ENCODE assay signal across 24 mouse cellular contexts in genomic region chr6:49716945-49717344, GRCm38 (mm10).
DNase-seq lines count a peak whose midpoint lies in the region; ATAC-seq lines count a peak whose summit lies in the region.
"Had no signal": no experiment of that assay in that cellular context is flagged by ENCODE, and none has a peak within 500 bp of the region (broad histone marks: within the 10 kb centered on the region; RNA-seq: fewer than 3 reads in every experiment).

No protein-coding gene starts in this region.

- no peaks in the 10 kb centered on the region for H3K9me3 ChIP-seq in hindbrain, embryonic 12.5 days (replicated peaks)
- no peaks in the 10 kb centered on the region for H3K9me3 ChIP-seq in hindbrain, embryonic 11.5 days (ENCODE audit: control insufficient read depth, low read length)
- no peaks in the 10 kb centered on the region for H3K9me3 ChIP-seq in neural tube, embryonic 13.5 days
- no peaks in the 10 kb centered on the region for H3K9me3 ChIP-seq in hindbrain, embryonic 15.5 days
- H3K9me3 ChIP-seq: embryonic facial prominence, embryonic 15.5 days; G1E; kidney, embryonic 15.5 days had no signal

- WGBS in hindbrain, embryonic 12.5 days: 21% methylated on average over 1 of the region's 1 CpGs
- WGBS in hindbrain, embryonic 11.5 days: 38% methylated on average over 1 of the region's 1 CpGs
- 0% methylated on average over 1 of the region's 1 CpGs for WGBS in neural tube, embryonic 13.5 days
- WGBS in hindbrain, embryonic 15.5 days: 0% methylated on average over 1 of the region's 1 CpGs

- H3K4me3 ChIP-seq in hindbrain, embryonic 12.5 days: no peak overlapping the region
- H3K4me3 ChIP-seq in hindbrain, embryonic 11.5 days (ENCODE audit: low read depth, low read length): no peak overlapping the region
- no peak overlapping the region for H3K4me3 ChIP-seq in neural tube, embryonic 13.5 days
- H3K4me3 ChIP-seq in hindbrain, embryonic 15.5 days: no peak overlapping the region
- H3K4me3 ChIP-seq: embryonic facial prominence, embryonic 15.5 days; kidney, embryonic 15.5 days had no signal

- H3K4me1 ChIP-seq in hindbrain, embryonic 12.5 days: 0 out of 2 replicates have a peak, but pooled peaks cover 5% of the 10 kb centered on the region
- no peaks in the 10 kb centered on the region for H3K4me1 ChIP-seq in hindbrain, embryonic 11.5 days (replicated peaks; ENCODE audit: control insufficient read depth, insufficient read depth, low read length)
- peaks cover 14% of the 10 kb centered on the region for H3K4me1 ChIP-seq in neural tube, embryonic 13.5 days (replicated peaks)
- no peaks in the 10 kb centered on the region; the same call in 1 of the 2 replicates for H3K4me1 ChIP-seq in hindbrain, embryonic 15.5 days (replicated peaks)
- H3K4me1 ChIP-seq: embryonic facial prominence, embryonic 15.5 days had no signal

- H3K27me3 ChIP-seq in hindbrain, embryonic 12.5 days: no peaks in the 10 kb centered on the region
- no peaks in the 10 kb centered on the region for H3K27me3 ChIP-seq in hindbrain, embryonic 11.5 days (ENCODE audit: control insufficient read depth, insufficient read depth, low read length)
- no peaks in the 10 kb centered on the region for H3K27me3 ChIP-seq in neural tube, embryonic 13.5 days
- no peaks in the 10 kb centered on the region for H3K27me3 ChIP-seq in hindbrain, embryonic 15.5 days
- H3K27me3 ChIP-seq: CH12.LX; embryonic facial prominence, embryonic 15.5 days; kidney, embryonic 15.5 days had no signal

- peak overlapping the region; percentile 2; the same call in 1 of the 2 replicates for H3K27ac ChIP-seq in hindbrain, embryonic 12.5 days
- no peak overlapping the region for H3K27ac ChIP-seq in hindbrain, embryonic 11.5 days (ENCODE audit: low read depth, low read length)
- peak overlapping the region; percentile 71 for H3K27ac ChIP-seq in neural tube, embryonic 13.5 days (replicated peaks)
- peak overlapping the region; percentile 36; the same call in 1 of the 2 replicates for H3K27ac ChIP-seq in hindbrain, embryonic 15.5 days (replicated peaks)
- H3K27ac ChIP-seq: embryonic facial prominence, embryonic 15.5 days; kidney, embryonic 15.5 days; macrophage had no signal

- ATAC-seq in hindbrain, embryonic 12.5 days (ENCODE audit: low FRiP score): no peak
- ATAC-seq in hindbrain, embryonic 11.5 days (ENCODE audit: low FRiP score): no peak
- peak; percentile 78 for ATAC-seq in neural tube, embryonic 13.5 days (ENCODE audit: low read depth)
- peak; percentile 15; the same call in 1 of the 2 replicates for ATAC-seq in hindbrain, embryonic 15.5 days (ENCODE audit: low FRiP score, low read depth)
- ATAC-seq: liver, postnatal 0 days; lung, postnatal 0 days; midbrain, embryonic 16.5 days had no signal

- no peak overlapping the region for H3K4me2 ChIP-seq in hindbrain, embryonic 12.5 days (replicated peaks)
- no peak overlapping the region for H3K4me2 ChIP-seq in hindbrain, embryonic 11.5 days (replicated peaks; ENCODE audit: low read depth, low read length)
- H3K4me2 ChIP-seq in neural tube, embryonic 13.5 days: no peak overlapping the region
- H3K4me2 ChIP-seq in hindbrain, embryonic 15.5 days: no peak overlapping the region
- H3K4me2 ChIP-seq: embryonic facial prominence, embryonic 15.5 days; kidney, embryonic 15.5 days; liver, embryonic 11.5 days had no signal

- DNase-seq in hindbrain, embryonic 11.5 days (ENCODE audit: low spot score): no peak
- no peak for DNase-seq in neural tube, embryonic 10.5 days (ENCODE audit: extremely low spot score, low spot score)
- DNase-seq in kidney, postnatal 14 days: no peak
- DNase-seq in thymus, postnatal 0 days (ENCODE audit: low spot score): no peak
- DNase-seq: adrenal gland, postnatal 14 days; B cell, adult 2 months; cerebellum, adult 8-10 months; cerebellum, postnatal 36 days; gastrocnemius, postnatal 14 days; kidney, adult 11 months; liver, postnatal 0 days; thymus, postnatal 36 days had no signal

- H3K9ac ChIP-seq in hindbrain, embryonic 12.5 days: no peak overlapping the region
- H3K9ac ChIP-seq in hindbrain, embryonic 11.5 days (ENCODE audit: low read depth, low read length): no peak overlapping the region
- H3K9ac ChIP-seq in neural tube, embryonic 13.5 days: no peak overlapping the region
- H3K9ac ChIP-seq in hindbrain, embryonic 15.5 days: no peak overlapping the region
- H3K9ac ChIP-seq: embryonic facial prominence, embryonic 15.5 days; forebrain, postnatal 0 days; kidney, embryonic 15.5 days; liver, postnatal 0 days had no signal

- no peaks in the 10 kb centered on the region for H3K36me3 ChIP-seq in hindbrain, embryonic 12.5 days
- no peaks in the 10 kb centered on the region for H3K36me3 ChIP-seq in hindbrain, embryonic 11.5 days (ENCODE audit: control insufficient read depth, insufficient read depth, low read length)
- H3K36me3 ChIP-seq in neural tube, embryonic 13.5 days: no peaks in the 10 kb centered on the region
- H3K36me3 ChIP-seq in hindbrain, embryonic 15.5 days: no peaks in the 10 kb centered on the region
- H3K36me3 ChIP-seq: embryonic facial prominence, embryonic 15.5 days; G1E; kidney, embryonic 15.5 days had no signal

Comparison
In these comparisons a context has a peak if more than half of its experiments do, and no peak if none do; other contexts are left out.
1. ATAC-seq: peak in neural tube, embryonic 13.5 days (single experiment) and hindbrain, embryonic 15.5 days (single experiment); none in hindbrain, embryonic 12.5 days (single experiment) and hindbrain, embryonic 11.5 days (single experiment).